Mouse (Mus musculus) gonadal fat pad, adult 2 months (tissue): Measurements from ENCODE around the gene B3gnt7. TPM values are rescaled to one million over a fixed set of nuclear protein-coding genes. Genes with fewer than 3 reads are reported as not detected.

Experiments used
- DNase-seq: peaks from one replicate; pipeline ENCODE4 v3.0.0-alpha.2; 2012; ENCODE audit warnings: low read depth
- polyA plus RNA-seq: library from polyadenylated mRNA; depleted of rRNA; stranded (reverse); fragments of >200 nt; gene quantifications from 2 replicates; pipeline ENCODE4 v1.2.3, GENCODE M21; 2012; rRNA removed

The B3gnt7 gene
- polyA plus RNA-seq: 6.6 and 10.7 TPM in 2 replicates

GRCm38 (mm10) chr1:86302532-86302931 is at the start of gene B3gnt7:
B3gnt7 (plus strand) TSS chr1:86302832.
- DNase-seq: no peak

DNA sequence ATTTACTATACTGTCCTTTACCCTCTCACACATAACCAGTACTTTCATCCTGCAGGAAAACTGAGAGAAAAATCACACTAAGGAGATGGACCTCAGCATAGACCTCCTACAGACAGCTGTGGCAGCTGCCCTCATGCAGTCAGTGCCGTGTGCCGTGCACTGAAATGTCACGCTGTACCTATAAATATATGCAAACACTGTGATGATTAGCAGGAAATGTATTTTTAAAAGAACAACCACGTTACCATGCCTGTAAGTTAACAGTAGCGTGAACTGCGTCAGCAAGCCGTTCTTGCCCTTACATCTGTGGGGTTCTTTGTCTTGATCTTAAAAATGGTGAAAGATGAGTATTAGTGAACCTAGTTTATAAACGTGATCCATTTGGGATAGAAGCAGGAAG is 49.2 kb upstream of the B3gnt7 start:
- no peak for DNase-seq

GRCm38 (mm10) chr1:86256311-86256710 is 46.3 kb upstream of the B3gnt7 start:
- no peak for DNase-seq

DNA sequence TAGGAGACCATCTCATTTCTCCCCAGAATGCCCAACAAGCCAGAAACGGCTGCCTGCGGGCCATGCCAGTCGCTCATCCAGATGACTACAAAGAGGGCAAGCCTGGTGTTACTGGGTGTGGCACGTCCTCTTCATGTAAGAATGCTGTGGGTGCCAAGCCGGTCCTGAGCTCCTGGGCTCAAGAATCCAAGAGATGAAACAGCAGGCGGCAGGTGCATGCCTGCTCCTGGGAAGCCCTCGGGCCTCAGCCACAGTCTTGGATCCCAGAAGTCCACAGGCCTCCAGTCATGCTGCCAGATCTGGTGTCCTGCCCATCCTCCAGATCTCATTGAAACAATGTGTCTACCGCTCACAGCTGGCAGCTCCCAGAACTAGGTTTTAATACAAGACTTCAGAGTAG is 45.4 kb upstream of the B3gnt7 start:
- no peak for DNase-seq

DNA sequence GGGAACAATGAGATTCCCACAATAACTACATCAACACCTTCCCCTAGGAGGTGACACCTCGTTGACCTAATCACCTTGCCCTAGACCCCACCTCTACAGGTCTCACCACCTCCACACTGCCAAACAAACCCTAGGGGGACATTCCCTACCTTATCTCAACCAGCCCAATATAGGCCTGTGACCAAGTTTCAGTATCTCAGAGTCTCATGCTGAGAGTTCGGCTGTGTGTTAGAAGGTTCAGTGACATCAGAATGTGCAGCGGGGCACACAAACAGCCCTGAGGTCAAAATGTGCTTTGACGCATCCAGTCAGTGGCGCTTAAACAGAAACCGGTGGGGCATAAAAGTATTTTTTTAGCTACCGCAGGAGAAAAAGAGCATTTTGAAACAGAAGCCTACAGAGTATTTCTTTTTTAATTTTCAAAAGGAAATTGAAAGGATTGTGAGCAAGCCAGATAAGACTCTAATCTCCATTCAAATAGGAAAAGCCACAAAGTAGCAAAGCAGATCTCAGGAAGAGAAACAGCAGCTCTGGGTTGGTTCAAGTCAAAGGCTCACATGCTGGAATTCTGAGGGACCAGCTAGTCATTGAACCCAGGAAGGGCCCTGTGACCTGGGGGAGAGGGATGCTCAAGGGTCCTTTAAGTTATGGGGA is 44.3 kb upstream of the B3gnt7 start:
- no peak for DNase-seq

- no peak for DNase-seq
Observed at GRCm38 (mm10) chr1:86263564-86264339, 38.9 kb upstream of the B3gnt7 start.

GRCm38 (mm10) chr1:86265060-86265459 is 37.6 kb upstream of the B3gnt7 start:
- no peak for DNase-seq

DNA sequence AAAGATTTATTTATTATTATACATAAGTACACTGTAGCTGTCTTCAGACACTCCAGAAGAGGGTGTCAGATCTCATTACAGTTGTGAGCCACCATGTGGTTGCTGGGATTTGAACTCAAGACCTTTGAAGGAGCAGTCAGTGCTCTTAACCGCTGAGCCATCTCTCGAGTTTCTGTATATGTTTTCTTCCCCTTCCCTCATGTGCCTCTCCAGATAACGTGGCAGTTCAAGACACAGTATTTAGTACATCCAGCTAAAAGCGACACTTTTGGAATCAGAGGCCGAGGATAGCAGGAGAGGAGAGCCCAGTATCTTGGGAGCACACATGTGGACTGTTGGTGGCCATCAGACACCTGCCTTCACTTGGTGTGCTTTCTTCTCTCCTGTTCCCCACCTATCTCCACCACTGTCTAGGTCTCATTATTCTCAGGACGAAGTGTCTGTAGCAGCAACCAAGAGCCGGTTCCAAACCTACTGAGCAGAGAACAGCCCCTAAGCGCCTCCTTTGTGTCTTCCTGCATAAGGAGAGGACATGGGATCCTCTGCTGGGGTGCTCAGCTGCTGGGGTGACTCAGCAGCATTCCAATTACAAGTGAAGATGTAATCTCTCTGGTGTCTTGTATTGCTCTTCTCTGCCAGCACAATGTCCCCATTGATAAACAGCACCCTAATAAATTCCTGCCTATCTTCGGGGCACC is 34.0 kb upstream of the B3gnt7 start:
- no peak for DNase-seq

- no peak for DNase-seq
Observed at GRCm38 (mm10) chr1:86269190-86269508, 33.5 kb upstream of the B3gnt7 start.

- no peak for DNase-seq
Observed at GRCm38 (mm10) chr1:86271707-86272106, 30.9 kb upstream of the B3gnt7 start.

DNA sequence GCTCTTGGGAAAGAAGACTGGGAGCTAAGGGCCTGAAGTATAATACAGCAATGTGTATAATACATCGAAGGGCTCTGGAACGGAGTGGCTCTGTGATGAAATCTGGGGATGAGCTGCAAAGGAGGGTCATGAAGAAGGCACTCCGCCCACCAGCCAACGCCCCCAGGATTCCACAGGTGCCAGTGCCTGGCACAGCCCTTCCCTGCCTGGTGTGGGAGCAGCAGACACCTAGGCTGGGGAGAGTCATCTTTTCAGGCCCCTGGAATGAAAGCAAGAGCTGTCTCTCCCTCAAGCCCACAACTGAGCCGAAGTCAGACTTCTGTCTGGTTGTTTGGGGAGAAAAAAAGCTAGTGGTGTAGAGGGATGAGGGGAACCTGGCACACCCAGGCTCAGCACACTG is 25.6 kb upstream of the B3gnt7 start:
- DNase-seq: no peak

DNA sequence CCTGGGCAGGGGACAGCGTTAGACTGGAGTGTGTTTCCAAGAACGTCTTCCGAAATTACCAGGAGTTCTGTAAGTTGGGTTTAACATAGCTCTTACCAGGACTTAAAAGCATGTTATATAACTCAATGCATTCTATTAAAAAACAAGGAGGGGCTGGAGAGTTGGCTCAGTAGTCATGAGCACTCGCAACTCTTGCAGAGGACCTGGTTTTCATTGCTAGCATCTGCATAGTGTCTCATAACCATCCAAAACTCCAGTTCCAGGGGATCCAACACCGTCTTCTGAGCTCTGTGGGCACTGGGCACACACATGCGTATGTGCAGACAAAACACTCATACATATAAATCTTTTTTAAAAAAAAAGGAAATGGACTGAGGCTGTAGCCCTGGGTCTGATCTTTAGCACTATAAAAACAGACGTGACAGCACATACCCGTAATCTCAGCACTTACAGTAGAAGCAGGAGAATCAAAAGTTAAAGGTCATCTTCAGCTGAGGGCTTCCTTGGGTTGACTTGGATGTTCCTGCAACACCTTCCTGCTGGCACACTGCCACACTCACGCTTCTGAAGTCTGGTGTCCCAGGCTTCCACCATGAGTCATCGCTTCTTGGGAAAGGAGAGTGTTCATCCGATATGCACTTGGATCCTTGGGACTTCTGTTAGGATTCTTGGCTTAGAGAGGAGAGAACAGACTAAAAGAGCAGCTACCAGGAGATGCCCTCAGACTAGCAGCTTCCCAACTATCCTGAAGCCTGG is 20.7 kb upstream of the B3gnt7 start:
- DNase-seq: no peak

GRCm38 (mm10) chr1:86284101-86284500 is 18.5 kb upstream of the B3gnt7 start:
- DNase-seq: no peak

DNA sequence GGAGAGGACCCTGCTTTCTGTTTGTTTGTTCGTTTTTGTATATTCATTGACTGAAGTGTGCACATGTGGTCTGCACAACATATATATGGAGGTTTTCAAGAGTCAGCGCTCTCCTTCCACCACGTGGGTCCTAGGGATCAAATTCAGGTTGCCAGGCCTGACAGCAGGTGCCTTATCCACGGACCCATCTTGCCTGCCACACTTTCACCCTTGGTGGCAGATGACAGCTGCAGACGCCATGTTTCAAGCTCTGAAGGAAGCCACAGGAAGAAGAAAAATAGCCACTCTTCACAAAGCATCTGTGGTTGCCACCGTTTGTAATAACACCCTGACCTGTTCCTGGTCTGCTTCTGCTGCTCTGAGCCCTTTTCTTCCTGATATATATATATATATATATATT is 17.3 kb upstream of the B3gnt7 start:
- DNase-seq: no peak

- DNase-seq: no peak
Observed at GRCm38 (mm10) chr1:86287473-86287872, 15.2 kb upstream of the B3gnt7 start.

- no peak for DNase-seq
Observed at GRCm38 (mm10) chr1:86290452-86290851, 12.2 kb upstream of the B3gnt7 start.

GRCm38 (mm10) chr1:86293091-86293490 is 9.5 kb upstream of the B3gnt7 start:
- DNase-seq: peak; percentile 91

DNA sequence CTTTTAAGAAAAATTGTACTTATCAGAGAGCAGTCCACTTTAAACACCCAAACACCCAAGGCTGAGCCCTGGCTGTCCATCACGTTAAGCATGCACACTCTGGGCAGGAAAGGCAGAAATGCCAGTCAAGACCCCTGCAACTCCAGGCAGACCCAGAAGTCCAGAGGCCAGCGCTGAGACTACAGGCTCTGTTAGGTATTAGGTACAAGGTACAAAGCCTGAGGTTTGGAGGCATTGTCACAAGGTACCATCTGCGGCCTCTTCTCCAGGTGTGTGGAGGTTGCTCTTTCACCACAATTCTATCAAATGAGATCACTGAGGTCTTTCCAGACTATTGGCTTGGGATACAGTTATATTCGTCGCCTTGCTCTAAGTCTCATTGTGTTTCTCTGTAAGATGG is 8.8 kb upstream of the B3gnt7 start:
- DNase-seq: no peak

- no peak for DNase-seq
Observed at GRCm38 (mm10) chr1:86294472-86294871, 8.2 kb upstream of the B3gnt7 start.

- DNase-seq: no peak
Observed at GRCm38 (mm10) chr1:86300093-86300492, 2.5 kb upstream of the B3gnt7 start.

DNA sequence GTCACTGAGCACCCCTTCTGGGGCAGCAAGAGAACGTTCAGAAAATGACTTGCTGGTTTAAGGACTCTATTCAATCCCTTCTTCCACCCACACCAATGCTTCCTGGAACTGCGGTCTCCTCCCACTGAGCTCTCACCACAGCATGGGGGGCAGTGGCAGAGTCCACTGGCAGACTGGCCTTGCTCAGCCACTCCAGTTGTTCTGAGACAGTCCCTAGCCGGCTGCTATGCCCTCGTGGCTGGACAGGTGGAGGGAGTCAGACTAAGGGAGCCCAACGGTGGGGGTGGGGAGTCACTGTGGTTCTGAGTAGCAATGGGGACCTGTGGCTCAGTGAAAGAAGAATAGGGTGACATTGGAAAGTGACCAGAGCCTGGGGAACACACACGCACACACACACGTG is 1.9 kb upstream of the B3gnt7 start:
- DNase-seq: no peak
